Mouse (Mus musculus): ENCODE measurements around the gene Slit2.

The Slit2 gene

GRCm38 (mm10) chr5:47982941-47983701 is at the start of gene Slit2:
Slit2 (plus strand) TSS chr5:47983138.
- no peak for DNase-seq (ENCODE audit: low read depth, low spot score)

- no peak for DNase-seq (ENCODE audit: low read depth, low spot score)
Observed at GRCm38 (mm10) chr5:47938586-47939372, 44.2 kb upstream of the Slit2 start.

GRCm38 (mm10) chr5:47956451-47956850 is 26.5 kb upstream of the Slit2 start:
- DNase-seq (ENCODE audit: low read depth, low spot score) = no peak

GRCm38 (mm10) chr5:47975795-47976194 is 7.1 kb upstream of the Slit2 start:
- no peak for DNase-seq (ENCODE audit: low read depth, low spot score)

GRCm38 (mm10) chr5:47979371-47979770 is 3.6 kb upstream of the Slit2 start:
- no peak for DNase-seq (ENCODE audit: low read depth, low spot score)

GRCm38 (mm10) chr5:47980459-47980858 is 2.5 kb upstream of the Slit2 start:
- no peak for DNase-seq (ENCODE audit: low read depth, low spot score)

GRCm38 (mm10) chr5:47981951-47982350 is 987 bp upstream of the Slit2 start:
- no peak for DNase-seq (ENCODE audit: low read depth, low spot score)

GRCm38 (mm10) chr5:47983746-47984583 is 1.0 kb downstream of the Slit2 start:
- DNase-seq (ENCODE audit: low read depth, low spot score) = no peak

GRCm38 (mm10) chr5:47984584-47985197 is 1.8 kb downstream of the Slit2 start:
- DNase-seq (ENCODE audit: low read depth, low spot score) = no peak

GRCm38 (mm10) chr5:47985198-47985631 is 2.3 kb downstream of the Slit2 start:
- DNase-seq (ENCODE audit: low read depth, low spot score) = no peak

GRCm38 (mm10) chr5:47985901-47986670 is 3.1 kb downstream of the Slit2 start:
- DNase-seq (ENCODE audit: low read depth, low spot score) = no peak

GRCm38 (mm10) chr5:47990926-47991325 is 8.0 kb downstream of the Slit2 start:
- no peak for DNase-seq (ENCODE audit: low read depth, low spot score)

GRCm38 (mm10) chr5:48003708-48004415 is 20.9 kb downstream of the Slit2 start:
- DNase-seq (ENCODE audit: low read depth, low spot score) = no peak

- DNase-seq (ENCODE audit: low read depth, low spot score) = no peak
Observed at GRCm38 (mm10) chr5:48005533-48005932, 22.6 kb downstream of the Slit2 start.

- DNase-seq (ENCODE audit: low read depth, low spot score) = no peak
Observed at GRCm38 (mm10) chr5:48006059-48006458, 23.1 kb downstream of the Slit2 start.

- DNase-seq (ENCODE audit: low read depth, low spot score) = no peak
Observed at GRCm38 (mm10) chr5:48023441-48023840, 40.5 kb downstream of the Slit2 start.

- DNase-seq (ENCODE audit: low read depth, low spot score) = no peak
Observed at GRCm38 (mm10) chr5:48034875-48035274, 51.9 kb downstream of the Slit2 start.

GRCm38 (mm10) chr5:48038033-48038432 is 55.1 kb downstream of the Slit2 start:
- no peak for DNase-seq (ENCODE audit: low read depth, low spot score)

- DNase-seq (ENCODE audit: low read depth, low spot score) = no peak
Observed at GRCm38 (mm10) chr5:48048986-48049751, 66.2 kb downstream of the Slit2 start.
